Mouse (Mus musculus) midbrain, embryonic 16.5 days (tissue): Measurements from ENCODE around the gene Fev. TPM values are rescaled to one million over a fixed set of nuclear protein-coding genes. Genes with fewer than 3 reads are reported as not detected.

Experiments
- ATAC-seq: fragments of 200-750 bp; cut with Nextera tagmentation; 2 replicates; pipeline ENCODE4 v1.8.0; 2017; ENCODE audit warnings: moderate TSS enrichment
- H3K27ac ChIP-seq: fragments of 300-500 bp; sonication (generic); 2 replicates; pipeline ENCODE4 v1.5.1; 2014; ENCODE audit warnings: mild to moderate bottlenecking, low read length, mixed read lengths
- H3K27me3 ChIP-seq: fragments of 300-500 bp; sonication (generic); 2 replicates; pipeline ENCODE4 v1.6.1; 2014; ENCODE audit warnings: low read depth, low read length, mixed read lengths; ENCODE audit not compliant: control insufficient read depth, insufficient read depth
- H3K36me3 ChIP-seq: fragments of 300-500 bp; sonication (generic); 2 replicates; pipeline ENCODE4 v1.6.1; 2014; ENCODE audit warnings: mild to moderate bottlenecking, low read length, moderate library complexity, mixed read lengths; ENCODE audit not compliant: control insufficient read depth, insufficient read depth
- H3K4me1 ChIP-seq: fragments of 300-500 bp; sonication (generic); 2 replicates; pipeline ENCODE4 v1.6.1; 2014; ENCODE audit warnings: mild to moderate bottlenecking, low read length, mixed read lengths; ENCODE audit not compliant: control insufficient read depth, insufficient read depth
- H3K4me2 ChIP-seq: fragments of 300-500 bp; sonication (generic); 2 replicates; pipeline ENCODE4 v1.6.1; 2014; ENCODE audit warnings: mild to moderate bottlenecking, low read length, mixed read lengths
- H3K4me3 ChIP-seq: fragments of 300-500 bp; sonication (generic); 2 replicates; pipeline ENCODE4 v1.5.1; 2014; ENCODE audit warnings: low read depth, mild to moderate bottlenecking, low read length, moderate library complexity, mixed read lengths
- H3K9ac ChIP-seq: fragments of 300-500 bp; sonication (generic); 2 replicates; pipeline ENCODE4 v1.6.1; 2014; ENCODE audit warnings: low read depth, low read length, mixed read lengths
- H3K9me3 ChIP-seq: fragments of 300-500 bp; sonication (generic); replicated peaks from 2 replicates; pipeline ENCODE4 v1.6.1; 2014; ENCODE audit warnings: mild to moderate bottlenecking, low read length, mixed read lengths; ENCODE audit not compliant: control insufficient read depth, poor library complexity, severe bottlenecking
- WGBS: fragments of 180-500 bp; shearing (Covaris S2); extraction: QIAGEN DNeasy Blood & Tissue Kit; methylation state at CpG from one replicate; pipeline ENCODE4 v1.1.7; 2014; 5-methylcytosine and 5-hydroxymethylcytosine counted together
- polyA plus RNA-seq: library from polyadenylated mRNA; unstranded; fragments of >200 nt; fragmentation: Nextera tagmentation; extraction: Ambion mirVana; gene quantifications from 2 replicates; pipeline ENCODE4 v1.2.1, GENCODE M21; 2015

The Fev gene
- polyA plus RNA-seq, 1 experiment from 2014 or later: 1.6 TPM

- whole genome bisulfite sequencing: 10% methylated on average over 5 of the region's 10 CpGs
- no peak for ATAC-seq
- Histone ChIP-seq H3K27me3 (peaks cover 58% of the 10 kb centered on the region), H3K36me3 (no peaks in the 10 kb centered on the region), H3K9ac (no peak overlapping the region), H3K4me2 (no peak overlapping the region), H3K27ac (no peak overlapping the region), H3K4me1 (peaks cover 12% of the 10 kb centered on the region), H3K4me3 (no peak overlapping the region), H3K9me3 (no peaks in the 10 kb centered on the region)
Measured at GRCm38 (mm10) chr1:74898656-74899431, 13.6 kb upstream of the Fev start.

- Histone ChIP-seq H3K9me3 (no peaks in the 10 kb centered on the region), H3K4me2 (no peak overlapping the region), H3K4me1 (peaks cover 16% of the 10 kb centered on the region), H3K27me3 (peaks cover 57% of the 10 kb centered on the region), H3K4me3 (no peak overlapping the region), H3K9ac (no peak overlapping the region), H3K27ac (no peak overlapping the region), H3K36me3 (no peaks in the 10 kb centered on the region)
- no peak for ATAC-seq
- 4% methylated on average over 6 of the region's 7 CpGs for WGBS
Measured at GRCm38 (mm10) chr1:74897976-74898375, 12.8 kb upstream of the Fev start.

GRCm38 (mm10) chr1:74894966-74895365, 9.7 kb upstream of the Fev start:
- no peak overlapping the region for H3K9ac ChIP-seq
- no peak overlapping the region for H3K27ac ChIP-seq
- peaks cover 62% of the 10 kb centered on the region for H3K27me3 ChIP-seq
- 17% methylated on average over 4 of the region's 4 CpGs for WGBS
- H3K4me2 ChIP-seq: no peak overlapping the region
- H3K4me1 ChIP-seq: peaks cover 18% of the 10 kb centered on the region
- no peak overlapping the region for H3K4me3 ChIP-seq
- peak; percentile 39; the same call in 1 of the 2 replicates for ATAC-seq
- H3K9me3 ChIP-seq: no peaks in the 10 kb centered on the region
- no peaks in the 10 kb centered on the region for H3K36me3 ChIP-seq

- Histone ChIP-seq H3K4me3 (peak within 1 kb of the TSS; percentile 27), H3K9me3 (no peaks in the 10 kb centered on the region), H3K4me2 (peak within 1 kb of the TSS; percentile 55), H3K4me1 (peaks cover 16% of the 10 kb centered on the region), H3K36me3 (no peaks in the 10 kb centered on the region), H3K9ac (peak within 1 kb of the TSS; percentile 34; the same call in 1 of the 2 replicates), H3K27ac (no peak within 1 kb of the TSS), H3K27me3 (peaks cover 64% of the 10 kb centered on the region)
- 2% methylated on average over 25 of the region's 25 CpGs for WGBS
- peak; percentile 71 for ATAC-seq
Measured at GRCm38 (mm10) chr1:74893134-74893855, 8.1 kb upstream of the Fev start, which contains the start of gene Cryba2. Gene Cryba2 (minus strand): TSS chr1:74893143.

GRCm38 (mm10) chr1:74892351-74893133, 7.3 kb upstream of the Fev start:
- WGBS: under 1% methylated on average over 39 of the region's 39 CpGs
- peak overlapping the region; percentile 34; the same call in 1 of the 2 replicates for H3K9ac ChIP-seq

GRCm38 (mm10) chr1:74891513-74891912, 6.3 kb upstream of the Fev start:
- peaks cover 79% of the 10 kb centered on the region for H3K27me3 ChIP-seq
- no peaks in the 10 kb centered on the region for H3K36me3 ChIP-seq
- H3K4me1 ChIP-seq: peaks cover 15% of the 10 kb centered on the region
- no peaks in the 10 kb centered on the region for H3K9me3 ChIP-seq
- no peak overlapping the region for H3K27ac ChIP-seq
- H3K9ac ChIP-seq: no peak overlapping the region
- ATAC-seq: no peak
- no peak overlapping the region for H3K4me3 ChIP-seq
- no peak overlapping the region for H3K4me2 ChIP-seq
- 3% methylated on average over 2 of the region's 8 CpGs for WGBS

More at GRCm38 (mm10) chr1:74892351-74893133, 7.3 kb upstream of the Fev start:
- peak overlapping the region; percentile 55 for H3K4me2 ChIP-seq
- no peak overlapping the region for H3K27ac ChIP-seq
- ATAC-seq: peak; percentile 22; the same call in 1 of the 2 replicates
- peak overlapping the region; percentile 27 for H3K4me3 ChIP-seq
- peaks cover 71% of the 10 kb centered on the region for H3K27me3 ChIP-seq
- no peaks in the 10 kb centered on the region for H3K9me3 ChIP-seq
- no peaks in the 10 kb centered on the region for H3K36me3 ChIP-seq
- H3K4me1 ChIP-seq: peaks cover 16% of the 10 kb centered on the region

- Histone ChIP-seq H3K27me3 (peaks cover 63% of the 10 kb centered on the region), H3K4me3 (peak overlapping the region; percentile 9), H3K4me1 (peaks cover 30% of the 10 kb centered on the region), H3K36me3 (no peaks in the 10 kb centered on the region), H3K9me3 (no peaks in the 10 kb centered on the region), H3K9ac (no peak overlapping the region), H3K27ac (no peak overlapping the region), H3K4me2 (peak overlapping the region; percentile 41)
- no peak for ATAC-seq
- under 1% methylated on average over 57 of the region's 57 CpGs for WGBS
Measured at GRCm38 (mm10) chr1:74884196-74885141, 750 bp downstream of the Fev start.

GRCm38 (mm10) chr1:74883441-74883840, 1.8 kb downstream of the Fev start:
- 7% methylated on average over 5 of the region's 5 CpGs for WGBS
- no peak for ATAC-seq
- no peak overlapping the region for H3K27ac ChIP-seq

More at GRCm38 (mm10) chr1:74883441-74883840, 1.8 kb downstream of the Fev start:
- peaks cover 30% of the 10 kb centered on the region for H3K4me1 ChIP-seq
- no peak overlapping the region for H3K9ac ChIP-seq
- peaks cover 64% of the 10 kb centered on the region for H3K27me3 ChIP-seq
- no peak overlapping the region for H3K4me2 ChIP-seq
- H3K9me3 ChIP-seq: no peaks in the 10 kb centered on the region
- H3K36me3 ChIP-seq: no peaks in the 10 kb centered on the region
- no peak overlapping the region for H3K4me3 ChIP-seq
